Mouse (Mus musculus): Measurements from ENCODE around the gene Kcnj15. TPM values are rescaled to one million over a fixed set of nuclear protein-coding genes. Genes with fewer than 3 reads are reported as not detected.

Kcnj15 gene
- polyA plus RNA-seq, 1 experiment from 2014 or later = 5.3 TPM

DNA sequence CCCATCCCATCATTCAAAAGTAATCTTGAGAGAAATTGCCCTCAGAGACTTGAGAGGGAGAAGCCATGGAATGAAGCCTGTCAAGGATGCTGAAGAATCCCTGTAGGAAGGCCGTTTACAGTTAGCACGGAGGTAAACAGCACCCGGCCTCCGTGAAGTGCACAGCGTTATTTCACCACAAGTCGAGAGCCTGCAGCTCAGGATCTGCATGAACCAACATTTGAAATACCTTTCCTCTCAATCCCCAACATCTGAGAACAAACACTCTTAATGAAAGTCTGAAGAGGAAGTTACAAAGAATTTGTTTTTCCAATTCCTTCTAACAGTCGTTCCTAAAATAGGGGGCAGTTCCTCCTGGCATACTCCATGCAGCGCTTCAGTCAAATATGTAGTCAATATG, 33.9 kb upstream of the Kcnj15 start:
- no peaks in the 10 kb centered on the region for H3K36me3 ChIP-seq
- ATAC-seq (ENCODE audit: insufficient number of reproducible peaks, low FRiP score, low TSS enrichment, low read depth) = no peak
- H3K27ac ChIP-seq = no peak overlapping the region
- no peak overlapping the region for H3K4me2 ChIP-seq
- H3K4me3 ChIP-seq = no peak overlapping the region
- H3K27me3 ChIP-seq = no peaks in the 10 kb centered on the region
- no peaks in the 10 kb centered on the region for H3K9me3 ChIP-seq
- H3K9ac ChIP-seq = no peak overlapping the region
- WGBS = 72% methylated on average over 8 of the region's 8 CpGs
- peaks cover 6% of the 10 kb centered on the region; the same call in 1 of the 2 replicates for H3K4me1 ChIP-seq

GRCm38 (mm10) chr16:95225285-95225684, 32.1 kb upstream of the Kcnj15 start:
- Histone ChIP-seq H3K9ac (no peak overlapping the region), H3K27ac (no peak overlapping the region), H3K4me3 (no peak overlapping the region), H3K36me3 (no peaks in the 10 kb centered on the region), H3K4me2 (no peak overlapping the region), H3K4me1 (peaks cover 8% of the 10 kb centered on the region; the same call in 1 of the 2 replicates), H3K9me3 (no peaks in the 10 kb centered on the region), H3K27me3 (no peaks in the 10 kb centered on the region)
- ATAC-seq (ENCODE audit: insufficient number of reproducible peaks, low FRiP score, low TSS enrichment, low read depth) = no peak
- WGBS = 58% methylated on average over 7 of the region's 7 CpGs

- Histone ChIP-seq H3K27me3 (no peaks in the 10 kb centered on the region), H3K4me3 (no peak overlapping the region), H3K9me3 (no peaks in the 10 kb centered on the region), H3K4me2 (no peak overlapping the region), H3K4me1 (0 out of 2 replicates have a peak, but pooled peaks cover 2% of the 10 kb centered on the region), H3K27ac (no peak overlapping the region), H3K9ac (no peak overlapping the region), H3K36me3 (no peaks in the 10 kb centered on the region)
- WGBS = 74% methylated on average over 4 of the region's 4 CpGs
- no peak for ATAC-seq (ENCODE audit: insufficient number of reproducible peaks, low FRiP score, low TSS enrichment, low read depth)
Measured at GRCm38 (mm10) chr16:95231768-95232167, 25.6 kb upstream of the Kcnj15 start.

GRCm38 (mm10) chr16:95234891-95235548, 22.3 kb upstream of the Kcnj15 start:
- WGBS = 86% methylated on average over 2 of the region's 2 CpGs
- no peaks in the 10 kb centered on the region for H3K27me3 ChIP-seq
- H3K9me3 ChIP-seq = no peaks in the 10 kb centered on the region
- no peak overlapping the region for H3K27ac ChIP-seq
- no peak overlapping the region for H3K9ac ChIP-seq
- no peaks in the 10 kb centered on the region for H3K36me3 ChIP-seq
- H3K4me2 ChIP-seq = no peak overlapping the region
- peaks cover 2% of the 10 kb centered on the region; the same call in 1 of the 2 replicates for H3K4me1 ChIP-seq
- ATAC-seq (ENCODE audit: insufficient number of reproducible peaks, low FRiP score, low TSS enrichment, low read depth) = no peak
- H3K4me3 ChIP-seq = no peak overlapping the region

GRCm38 (mm10) chr16:95239209-95239925, 18.0 kb upstream of the Kcnj15 start:
- 65% methylated on average over 7 of the region's 7 CpGs for WGBS
- no peak for ATAC-seq (ENCODE audit: insufficient number of reproducible peaks, low FRiP score, low TSS enrichment, low read depth)
- H3K4me2 ChIP-seq = no peak overlapping the region
- no peak overlapping the region for H3K4me3 ChIP-seq
- no peak overlapping the region for H3K9ac ChIP-seq
- no peaks in the 10 kb centered on the region for H3K36me3 ChIP-seq
- no peaks in the 10 kb centered on the region for H3K27me3 ChIP-seq
- peak overlapping the region; percentile 67; the same call in 1 of the 2 replicates for H3K27ac ChIP-seq
- peaks cover 8% of the 10 kb centered on the region for H3K4me1 ChIP-seq
- H3K9me3 ChIP-seq = no peaks in the 10 kb centered on the region

- 51% methylated on average over 5 of the region's 5 CpGs for WGBS
- H3K4me1 ChIP-seq = peaks cover 8% of the 10 kb centered on the region
- H3K4me3 ChIP-seq = no peak overlapping the region
- H3K4me2 ChIP-seq = no peak overlapping the region
- no peaks in the 10 kb centered on the region for H3K36me3 ChIP-seq
- H3K9ac ChIP-seq = no peak overlapping the region
- H3K27ac ChIP-seq = no peak overlapping the region
- no peaks in the 10 kb centered on the region for H3K9me3 ChIP-seq
- H3K27me3 ChIP-seq = no peaks in the 10 kb centered on the region
- no peak for ATAC-seq (ENCODE audit: insufficient number of reproducible peaks, low FRiP score, low TSS enrichment, low read depth)
Measured at GRCm38 (mm10) chr16:95240688-95241087, 16.7 kb upstream of the Kcnj15 start.

- Histone ChIP-seq H3K36me3 (no peaks in the 10 kb centered on the region), H3K27me3 (no peaks in the 10 kb centered on the region), H3K4me1 (peaks cover 8% of the 10 kb centered on the region), H3K4me3 (no peak overlapping the region), H3K9me3 (no peaks in the 10 kb centered on the region), H3K9ac (no peak overlapping the region), H3K27ac (peak overlapping the region; percentile 67), H3K4me2 (no peak overlapping the region)
- WGBS = 29% methylated on average over 4 of the region's 4 CpGs
- ATAC-seq (ENCODE audit: insufficient number of reproducible peaks, low FRiP score, low TSS enrichment, low read depth) = no peak
Measured at GRCm38 (mm10) chr16:95241581-95241980, 15.8 kb upstream of the Kcnj15 start.

GRCm38 (mm10) chr16:95242114-95242513, 15.2 kb upstream of the Kcnj15 start:
- Histone ChIP-seq H3K9ac (no peak overlapping the region), H3K4me1 (peaks cover 8% of the 10 kb centered on the region), H3K27ac (peak overlapping the region; percentile 67), H3K4me2 (no peak overlapping the region), H3K4me3 (no peak overlapping the region), H3K9me3 (no peaks in the 10 kb centered on the region), H3K36me3 (no peaks in the 10 kb centered on the region), H3K27me3 (no peaks in the 10 kb centered on the region)
- no peak for ATAC-seq (ENCODE audit: insufficient number of reproducible peaks, low FRiP score, low TSS enrichment, low read depth)
- 78% methylated on average over 4 of the region's 4 CpGs for WGBS

- H3K4me2 ChIP-seq = no peak overlapping the region
- no peak overlapping the region for H3K27ac ChIP-seq
- H3K4me3 ChIP-seq = no peak overlapping the region
- no peaks in the 10 kb centered on the region for H3K36me3 ChIP-seq
- peaks cover 8% of the 10 kb centered on the region for H3K4me1 ChIP-seq
- 88% methylated on average over 1 of the region's 1 CpGs for WGBS
- ATAC-seq (ENCODE audit: insufficient number of reproducible peaks, low FRiP score, low TSS enrichment, low read depth) = no peak
- no peaks in the 10 kb centered on the region for H3K9me3 ChIP-seq
- H3K9ac ChIP-seq = no peak overlapping the region
- no peaks in the 10 kb centered on the region for H3K27me3 ChIP-seq
Measured at GRCm38 (mm10) chr16:95243401-95243800, 14.0 kb upstream of the Kcnj15 start.

- H3K36me3 ChIP-seq = no peaks in the 10 kb centered on the region
- no peak overlapping the region for H3K27ac ChIP-seq
- no peaks in the 10 kb centered on the region for H3K9me3 ChIP-seq
- 79% methylated on average over 12 of the region's 12 CpGs for WGBS
- H3K4me2 ChIP-seq = no peak overlapping the region
- no peak overlapping the region for H3K9ac ChIP-seq
- no peaks in the 10 kb centered on the region for H3K27me3 ChIP-seq
- ATAC-seq (ENCODE audit: insufficient number of reproducible peaks, low FRiP score, low TSS enrichment, low read depth) = no peak
- peaks cover 6% of the 10 kb centered on the region for H3K4me1 ChIP-seq
- H3K4me3 ChIP-seq = no peak overlapping the region
Measured at GRCm38 (mm10) chr16:95244626-95245303, 12.6 kb upstream of the Kcnj15 start.

GRCm38 (mm10) chr16:95245499-95245898, 11.9 kb upstream of the Kcnj15 start:
- WGBS = 62% methylated on average over 3 of the region's 3 CpGs

GRCm38 (mm10) chr16:95248646-95249045, 8.7 kb upstream of the Kcnj15 start:
- WGBS = 75% methylated on average over 5 of the region's 5 CpGs
- ATAC-seq (ENCODE audit: insufficient number of reproducible peaks, low FRiP score, low TSS enrichment, low read depth) = no peak

More at GRCm38 (mm10) chr16:95245499-95245898, 11.9 kb upstream of the Kcnj15 start:
- Histone ChIP-seq H3K27ac (no peak overlapping the region), H3K36me3 (no peaks in the 10 kb centered on the region), H3K4me1 (peaks cover 6% of the 10 kb centered on the region), H3K4me2 (no peak overlapping the region), H3K9me3 (no peaks in the 10 kb centered on the region), H3K9ac (no peak overlapping the region), H3K4me3 (no peak overlapping the region), H3K27me3 (no peaks in the 10 kb centered on the region)
- no peak for ATAC-seq (ENCODE audit: insufficient number of reproducible peaks, low FRiP score, low TSS enrichment, low read depth)

More at GRCm38 (mm10) chr16:95248646-95249045, 8.7 kb upstream of the Kcnj15 start:
- Histone ChIP-seq H3K27me3 (no peaks in the 10 kb centered on the region), H3K4me1 (peaks cover 13% of the 10 kb centered on the region; the same call in 1 of the 2 replicates), H3K36me3 (no peaks in the 10 kb centered on the region), H3K9me3 (no peaks in the 10 kb centered on the region), H3K4me2 (no peak overlapping the region), H3K27ac (no peak overlapping the region), H3K4me3 (no peak overlapping the region), H3K9ac (no peak overlapping the region)

All from limb, embryonic 15.5 days (tissue).